Mouse (Mus musculus) ES-Bruce4 (cell line): ENCODE measurements around the gene Gramd1b.

Experiments used
- CTCF ChIP-seq: IDR thresholded peaks from one replicate; pipeline ENCODE4 v1.8.1; 2011; ENCODE audit warnings: low read depth, low read length
- POLR2A ChIP-seq: IDR thresholded peaks from one replicate; pipeline ENCODE4 v1.8.1; 2011; ENCODE audit warnings: low read length; ENCODE audit not compliant: insufficient read depth

DNA sequence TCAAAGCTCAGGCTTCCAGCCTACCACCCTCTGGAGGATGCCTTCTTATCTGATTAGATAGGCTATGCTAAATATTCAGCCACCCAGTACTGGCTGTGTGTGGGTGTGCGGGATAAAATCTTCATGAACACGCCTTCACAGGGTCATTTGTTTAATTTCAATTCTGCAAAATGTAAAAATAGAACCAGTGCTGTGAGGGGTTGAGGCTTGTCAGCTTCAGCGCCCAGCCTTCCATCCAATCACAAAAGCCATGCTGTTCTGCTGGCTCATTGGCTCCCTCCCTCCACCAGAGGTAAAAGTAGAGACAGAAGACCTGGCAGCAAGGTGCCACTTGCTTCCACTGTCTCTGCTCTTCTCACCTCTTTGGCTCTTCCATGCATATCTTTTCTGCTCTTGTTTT, 4.3 kb downstream of the Gramd1b start:
- TF ChIP-seq CTCF: no peak
- no peak for TF ChIP-seq POLR2A
